Mouse (Mus musculus) urinary bladder, postnatal 25 days (tissue): ENCODE data around the gene Ndufb7.
"Not testable (repeated sequence)": the region's sequence is repeated elsewhere in the genome, so short reads cannot be mapped to it uniquely, and the experiment has no call there.

ENCODE experiments used
- DNase-seq: peaks from one replicate; pipeline ENCODE4 v3.0.0; 2022; ENCODE audit warnings: low spot score

Gene Ndufb7

DNA sequence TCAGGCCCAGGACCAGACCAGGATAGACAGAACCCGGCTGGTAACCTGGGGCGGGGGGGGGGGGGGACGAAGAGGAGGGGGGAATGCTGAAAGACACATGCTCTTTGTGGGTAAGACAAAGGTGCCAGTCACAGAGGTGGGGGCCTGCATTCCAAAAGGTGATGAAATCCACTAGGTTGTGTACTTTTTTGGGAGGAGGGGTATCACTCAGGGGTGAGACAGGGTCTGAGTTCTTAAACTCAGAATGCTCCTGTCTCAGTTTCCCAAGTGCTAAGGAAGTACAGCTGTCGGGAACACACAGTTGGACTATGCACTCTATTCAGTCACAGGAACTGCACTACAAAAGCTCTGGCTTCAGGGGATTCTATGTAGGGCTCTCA lies 10.0 kb downstream of the Ndufb7 start:
- DNase-seq: no peak

DNA sequence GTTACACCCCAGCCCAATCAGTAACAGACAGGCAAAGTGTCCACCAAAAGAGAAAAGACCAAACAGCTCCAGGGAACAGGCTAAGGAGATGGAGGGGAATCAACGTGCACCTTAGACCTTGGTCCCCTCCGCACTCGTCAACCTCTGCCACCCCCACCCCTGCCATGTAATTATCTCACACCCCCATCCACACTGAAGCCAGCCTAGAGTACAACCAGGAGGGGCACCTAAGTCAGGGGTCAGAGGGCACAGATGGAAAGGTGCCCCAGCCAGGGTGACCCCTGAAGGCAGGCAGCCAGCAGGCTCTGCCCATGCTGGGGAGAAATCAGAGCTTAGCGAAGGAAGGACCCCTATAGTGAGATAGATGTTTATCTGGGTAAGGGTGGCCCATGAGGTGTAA lies 10.4 kb downstream of the Ndufb7 start:
- no peak for DNase-seq

DNA sequence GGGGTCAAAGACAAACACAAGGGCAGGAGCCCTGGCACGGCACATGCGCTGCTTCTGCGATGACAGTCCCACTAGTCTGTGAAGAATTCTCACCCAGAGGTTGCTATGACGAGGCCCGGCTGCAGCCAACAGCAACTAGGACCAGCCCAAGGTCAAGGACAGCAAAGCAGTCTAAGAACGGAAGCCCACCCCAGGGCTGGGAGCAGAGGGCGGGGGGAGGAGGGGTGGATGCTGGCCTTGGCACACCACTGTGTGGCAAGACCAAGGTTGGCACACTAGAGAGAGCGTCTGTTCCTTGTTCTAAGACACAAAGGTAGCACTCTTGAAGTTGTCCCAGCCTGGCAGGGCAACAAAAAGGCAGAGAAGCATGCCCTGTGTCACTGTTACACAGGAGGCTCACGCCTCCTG lies 10.9 kb downstream of the Ndufb7 start:
- DNase-seq: no peak

DNA sequence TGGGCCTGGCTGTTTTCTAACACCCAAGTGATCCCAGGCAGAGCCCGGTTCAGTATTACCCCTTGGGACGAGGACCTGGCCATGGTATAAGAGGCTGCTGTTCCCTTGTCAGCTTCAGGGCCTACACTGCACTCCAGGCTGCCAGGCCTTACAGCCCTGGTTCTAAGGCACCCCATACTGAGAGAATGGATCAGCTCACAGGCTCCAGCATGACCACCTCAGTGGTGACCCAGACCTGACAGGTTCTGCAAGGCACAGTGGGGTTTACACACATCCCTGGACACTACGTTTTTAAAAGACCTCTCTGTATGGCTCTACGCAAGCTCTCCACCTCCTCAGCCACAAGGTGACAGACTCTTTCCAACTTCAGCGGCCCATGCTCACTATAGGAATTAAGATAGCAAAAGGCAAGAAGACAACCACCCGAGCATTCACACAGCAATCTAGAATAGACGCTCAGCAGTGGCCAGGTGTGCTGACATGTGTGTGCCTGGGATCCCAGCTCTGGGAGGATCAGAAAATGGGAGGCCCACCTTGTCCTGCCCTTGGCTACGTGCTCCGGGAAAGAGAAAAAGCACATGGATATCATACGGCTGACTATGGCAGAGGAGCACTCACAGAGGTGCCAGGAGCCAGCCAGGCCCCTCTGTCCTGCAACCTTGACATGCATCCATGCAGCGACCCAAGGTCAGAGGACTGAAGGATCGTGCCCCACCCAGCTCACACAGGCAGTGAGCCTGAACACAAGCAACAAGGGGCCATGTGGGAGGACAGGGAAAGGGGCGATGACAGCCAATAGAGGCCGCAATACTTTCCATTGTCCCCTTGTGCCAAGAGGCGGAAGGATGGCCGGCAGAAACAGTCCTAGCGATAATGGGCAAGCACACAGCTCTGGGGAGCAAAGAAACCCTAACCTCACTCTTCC lies 11.9 kb downstream of the Ndufb7 start:
- DNase-seq: peak; percentile 6

DNA sequence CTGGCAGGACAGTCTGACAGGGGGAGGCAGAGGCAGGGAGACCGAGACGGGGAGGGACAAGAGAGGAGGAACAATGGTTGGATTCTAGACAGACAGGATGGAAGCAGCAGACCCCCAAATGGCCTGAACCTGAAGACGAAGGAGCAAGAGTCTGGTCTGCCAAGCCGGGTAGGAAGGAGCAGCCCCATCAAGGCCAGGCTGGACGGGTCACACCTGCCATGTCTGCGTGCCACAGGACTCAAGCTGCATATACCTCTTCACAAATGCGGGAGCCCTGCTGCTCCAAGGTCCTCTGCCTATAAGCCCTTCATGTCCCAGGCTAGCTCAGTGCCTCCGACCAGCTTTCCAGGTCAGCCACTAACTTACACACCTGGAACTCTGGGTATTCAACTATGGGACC lies 13.2 kb downstream of the Ndufb7 start:
- DNase-seq: no peak

DNA sequence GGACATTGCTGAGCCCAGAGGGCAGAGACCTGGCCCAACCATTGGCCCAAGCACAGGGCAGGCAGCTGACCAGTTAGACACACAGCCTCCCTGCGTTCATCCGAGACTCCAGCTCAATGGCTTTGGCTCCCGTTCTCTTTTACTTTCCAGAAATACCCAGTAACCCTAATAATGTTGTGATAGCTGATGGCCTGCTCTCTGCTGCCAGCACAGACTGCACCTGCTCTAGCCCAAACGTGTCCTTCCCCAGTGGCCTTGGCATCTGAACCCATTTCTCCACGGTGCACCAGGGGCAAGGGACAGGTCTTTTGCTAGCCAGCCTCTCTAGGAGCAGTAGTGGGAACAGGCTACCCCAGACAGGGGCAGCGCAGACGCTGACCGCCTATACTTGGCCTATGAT lies 14.4 kb downstream of the Ndufb7 start:
- no peak for DNase-seq

DNA sequence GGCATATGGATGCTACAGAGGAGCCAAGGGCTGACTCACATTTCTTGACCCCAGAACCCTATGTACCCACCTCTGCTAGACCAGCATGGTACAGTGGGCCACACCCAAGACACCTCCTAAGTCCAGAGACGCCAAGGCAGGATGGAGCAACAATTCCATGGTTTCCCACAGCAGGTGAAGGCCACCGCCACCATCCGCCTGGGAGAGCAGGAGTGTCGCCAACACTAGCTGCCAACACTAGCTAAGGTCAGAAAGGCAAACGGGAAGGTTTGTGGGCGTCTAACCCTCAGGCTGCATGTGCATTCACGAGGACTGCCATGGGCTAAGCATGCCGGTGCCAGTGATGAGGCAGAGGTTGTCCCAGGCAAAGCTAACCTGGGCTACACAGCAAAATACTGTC lies 15.8 kb downstream of the Ndufb7 start:
- DNase-seq: no peak

DNA sequence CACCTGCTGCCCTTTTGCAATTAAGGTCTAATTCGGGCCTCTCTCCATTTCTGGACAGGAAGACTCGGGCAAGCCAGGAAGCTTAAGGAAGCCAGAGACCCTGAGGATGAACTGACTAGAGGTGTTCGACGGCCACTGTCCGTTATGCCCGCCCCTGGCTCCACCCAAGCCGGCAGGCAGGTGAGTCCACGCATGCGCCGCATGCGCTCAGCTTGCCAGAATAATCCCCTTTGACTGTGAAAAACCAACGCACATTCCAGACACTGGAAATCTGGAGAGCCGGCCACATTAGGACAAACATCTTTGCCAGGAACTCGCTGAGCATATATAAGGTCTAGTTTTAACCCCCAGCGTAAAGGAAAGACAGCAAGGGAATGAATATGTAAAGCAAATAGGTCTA lies 16.8 kb downstream of the Ndufb7 start:
- no peak for DNase-seq

DNA sequence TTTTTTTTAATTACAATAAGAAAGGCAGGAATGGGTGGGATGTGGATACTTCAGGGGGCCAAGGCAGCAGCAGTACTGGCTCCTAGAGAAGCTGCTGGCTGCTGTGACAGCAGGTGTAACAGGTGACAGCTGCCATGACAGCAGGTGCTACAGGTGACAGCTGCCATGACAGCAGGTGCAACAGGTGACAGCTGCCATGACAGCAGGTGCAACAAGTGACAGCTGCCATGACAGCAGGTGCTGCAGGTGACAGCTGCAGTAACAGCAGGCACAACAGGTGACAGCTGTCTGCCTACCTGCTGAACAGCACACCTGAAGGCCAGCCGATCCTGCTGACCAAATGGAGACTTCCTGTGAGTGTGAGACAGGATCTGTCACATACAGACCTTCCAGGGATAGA lies 18.3 kb downstream of the Ndufb7 start:
- DNase-seq: no peak

DNA sequence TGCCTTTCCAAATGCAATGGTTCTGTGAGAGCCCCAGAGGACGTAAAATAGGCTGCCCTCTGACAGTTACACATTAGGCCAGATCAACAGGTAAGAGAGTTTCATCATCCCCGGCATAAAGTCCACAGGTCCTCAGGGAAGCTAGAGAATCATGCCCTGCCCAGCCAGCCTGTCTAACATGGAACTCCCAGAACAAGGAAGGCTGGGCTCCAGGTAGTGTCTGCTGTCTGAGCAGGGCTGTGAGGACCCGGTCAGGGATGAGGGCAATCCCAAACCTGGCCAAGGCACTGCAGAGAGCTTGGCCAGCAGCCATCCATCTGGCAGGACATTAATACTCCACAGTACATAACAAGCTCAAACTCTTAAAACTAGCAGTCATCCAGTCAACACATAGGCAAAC lies 18.9 kb downstream of the Ndufb7 start:
- no peak for DNase-seq

DNA sequence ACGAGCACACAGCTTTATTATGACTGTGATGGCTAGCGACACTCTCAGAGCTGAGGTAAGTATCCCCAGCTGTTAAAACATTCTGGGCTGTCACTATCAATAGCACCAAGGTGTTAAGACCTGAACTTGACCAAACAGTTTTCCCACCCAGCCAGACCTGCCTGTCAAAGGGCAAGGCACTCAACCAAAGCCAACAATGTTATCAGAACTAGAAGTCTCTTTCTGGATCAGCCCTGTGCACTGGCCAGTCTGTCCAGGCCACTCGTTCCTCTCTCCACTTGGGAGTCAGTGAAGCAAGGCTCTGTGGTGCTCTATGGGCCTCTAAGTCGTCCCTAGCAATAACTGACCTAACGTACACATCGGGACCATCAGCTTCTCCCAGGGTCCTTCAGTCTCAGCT lies 21.2 kb downstream of the Ndufb7 start:
- no peak for DNase-seq

DNA sequence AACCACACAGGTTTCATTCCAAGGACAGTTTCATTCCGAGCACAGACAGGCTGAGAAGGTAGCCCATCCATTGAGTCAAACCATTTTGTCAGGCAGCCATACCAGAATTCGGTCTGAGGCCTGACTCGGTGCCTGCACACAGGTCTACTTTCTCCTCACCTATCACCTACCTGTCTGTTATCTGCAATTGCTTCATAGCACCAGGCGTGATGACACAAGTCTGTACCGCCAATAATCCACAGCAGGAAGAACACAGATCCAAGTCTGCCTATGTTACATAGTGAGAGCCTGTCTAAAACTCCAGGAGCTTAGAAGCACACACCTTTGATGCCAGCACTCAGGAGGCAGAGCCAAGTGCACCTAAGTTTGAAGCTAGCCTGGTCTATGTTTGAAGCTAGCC lies 22.4 kb downstream of the Ndufb7 start:
- no peak for DNase-seq

DNA sequence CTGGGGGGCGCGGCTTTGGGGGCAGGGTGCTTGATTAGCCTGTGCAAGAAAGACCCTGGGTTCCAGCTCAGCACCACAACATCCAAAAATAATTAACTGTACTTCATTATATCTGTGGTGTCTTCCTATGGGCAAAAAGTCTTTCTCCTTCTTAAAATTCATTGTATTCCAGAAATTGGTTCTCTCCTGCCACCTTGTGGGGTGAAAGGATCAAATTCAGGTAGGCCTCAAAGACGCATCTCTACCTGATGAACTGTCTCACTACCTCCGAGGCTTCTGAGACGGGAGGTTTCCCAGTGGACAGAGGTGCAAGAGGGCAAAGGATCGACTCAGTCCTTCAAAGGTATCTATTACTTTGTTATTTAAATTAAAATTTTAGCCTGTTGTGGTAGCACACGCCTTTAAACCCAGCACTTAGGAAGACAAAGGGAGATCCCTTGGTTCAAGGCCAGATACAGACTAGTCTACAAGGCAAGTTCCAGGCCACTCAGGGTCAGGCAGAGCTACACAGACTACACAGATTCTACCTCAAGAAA lies 24.1 kb downstream of the Ndufb7 start:
- no peak for DNase-seq

DNA sequence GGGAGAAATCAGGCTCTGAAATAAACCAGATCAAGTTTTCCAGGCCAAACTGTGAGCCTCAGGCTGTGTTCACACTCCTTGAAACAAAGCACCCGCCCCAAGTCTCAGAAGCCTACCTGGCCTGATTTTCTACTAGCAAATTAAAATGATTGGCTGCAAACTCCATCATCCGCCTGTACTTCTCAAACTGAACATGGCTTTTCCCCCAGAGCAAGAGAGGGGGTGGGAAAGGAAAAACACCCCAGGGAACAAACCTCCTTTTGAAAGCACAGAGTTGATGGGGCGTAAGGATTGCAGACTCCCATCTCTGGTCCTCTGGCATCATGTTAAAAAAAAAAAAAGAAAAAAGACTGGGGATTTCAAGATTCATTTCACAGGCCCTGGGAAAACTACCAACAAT lies 26.2 kb downstream of the Ndufb7 start:
- DNase-seq: no peak

DNA sequence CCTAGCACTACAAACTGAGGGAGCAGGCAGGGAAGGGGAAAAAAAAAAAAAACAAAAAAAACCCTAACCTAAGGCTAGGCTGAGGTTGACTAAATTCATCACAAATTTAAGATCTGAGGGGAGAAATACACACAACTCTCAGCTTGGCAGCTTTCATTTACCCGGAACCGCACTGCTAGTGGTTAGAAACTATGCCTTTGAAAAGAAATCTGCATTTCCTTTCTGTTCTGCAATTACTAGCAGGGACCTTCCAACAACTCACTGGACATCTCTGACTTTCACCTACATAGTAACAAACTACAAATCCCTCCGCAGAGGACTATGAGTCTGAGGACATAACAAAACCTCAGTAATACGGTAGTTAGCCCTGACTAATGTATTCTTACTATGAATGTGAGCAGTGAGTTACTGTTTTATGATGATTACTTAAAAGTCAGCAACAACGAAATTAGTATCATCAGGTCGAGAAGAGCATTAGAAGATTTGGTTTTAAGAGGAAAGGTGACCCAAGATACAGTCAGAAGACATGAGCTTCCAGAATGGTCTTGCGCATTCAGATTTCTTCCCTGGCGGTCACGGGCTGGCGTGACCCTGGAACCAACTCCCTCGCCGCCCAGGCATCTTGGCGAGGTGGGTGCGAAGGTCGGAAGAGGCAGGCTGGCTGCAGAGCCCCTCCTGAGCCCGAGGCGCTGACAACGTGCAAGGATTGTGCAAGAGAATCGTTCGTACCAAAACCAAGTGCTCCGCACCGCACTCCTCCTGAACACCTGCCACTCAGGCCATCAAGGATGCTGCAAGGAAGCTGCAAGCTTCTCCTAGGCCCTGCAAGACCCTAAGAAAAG lies 27.1 kb downstream of the Ndufb7 start:
- DNase-seq: no peak

DNA sequence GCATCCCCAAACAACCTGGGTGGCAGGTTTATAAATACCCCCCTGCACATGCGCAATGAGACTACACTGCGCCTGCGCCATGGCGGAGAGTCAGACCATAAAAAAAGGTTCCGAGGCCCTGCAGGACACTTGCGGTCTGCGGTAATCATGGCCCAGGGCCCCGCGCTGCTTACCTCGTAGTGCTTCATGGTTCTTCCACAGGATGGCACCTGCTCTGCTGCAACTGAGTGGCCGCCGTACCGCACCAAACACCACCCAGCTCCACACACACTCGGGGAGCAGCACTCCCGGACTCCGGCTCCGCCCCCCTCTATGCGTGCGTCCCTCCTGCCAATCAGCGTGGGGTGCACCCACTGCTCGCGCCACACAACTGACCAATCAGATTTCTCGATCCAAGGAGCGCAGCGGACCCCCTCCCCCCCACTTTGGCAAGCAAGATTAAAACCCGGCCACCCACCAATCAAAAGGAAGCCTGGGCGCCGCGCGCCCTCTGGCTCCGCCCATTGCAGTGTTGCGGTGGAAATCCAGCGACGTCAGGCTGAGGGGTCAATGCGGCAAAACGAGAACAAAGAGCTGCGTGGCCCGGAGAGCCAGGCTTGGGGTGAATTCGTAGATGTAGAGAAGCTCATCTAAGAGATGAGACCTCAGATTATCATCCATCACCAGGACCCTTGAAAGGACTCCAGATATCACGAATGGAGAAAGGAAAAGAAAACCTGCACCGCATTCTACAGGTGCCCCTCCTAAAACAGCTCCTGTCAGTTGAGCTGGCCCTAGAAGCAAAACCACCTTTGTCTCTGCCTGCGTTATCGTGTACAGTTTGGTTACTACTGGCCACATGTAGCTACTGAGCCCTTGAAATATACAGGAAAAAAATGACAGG lies 27.9 kb downstream of the Ndufb7 start:
- DNase-seq: peak; percentile 89

DNA sequence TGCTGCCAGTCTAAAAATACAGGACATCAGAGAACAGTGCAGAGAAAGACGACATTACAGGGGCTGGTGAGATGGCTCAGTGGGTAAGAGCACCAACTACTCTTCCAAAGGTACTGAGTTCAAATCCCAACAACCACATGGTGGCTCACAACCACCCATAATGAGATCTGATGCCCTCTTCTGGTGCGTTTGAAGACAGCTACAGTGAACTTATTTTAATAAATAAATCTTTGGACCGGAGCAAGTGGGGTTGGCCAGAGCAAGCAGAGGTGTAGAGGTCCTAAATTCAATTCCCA lies 28.5 kb downstream of the Ndufb7 start:
- not testable (repeated sequence) for DNase-seq

DNA sequence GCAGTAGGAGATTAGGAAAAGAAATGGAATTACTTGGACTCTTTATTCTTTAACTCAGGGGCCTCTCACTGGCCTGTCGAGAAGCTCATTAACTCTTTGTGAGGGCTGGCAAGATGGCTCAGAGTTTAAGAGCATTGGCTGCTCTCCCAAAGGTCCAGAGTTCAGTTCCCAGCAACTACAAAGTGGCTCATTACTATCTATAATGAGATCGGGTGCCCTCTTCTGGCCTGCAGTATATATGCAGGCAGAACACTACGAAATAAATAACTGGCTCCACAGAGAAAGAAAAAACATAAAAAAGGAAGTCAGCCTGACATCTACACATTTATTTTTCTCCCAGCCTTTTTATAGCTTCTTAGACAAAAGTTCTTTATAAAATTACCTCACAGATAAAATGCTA lies 29.9 kb downstream of the Ndufb7 start:
- DNase-seq: no peak

DNA sequence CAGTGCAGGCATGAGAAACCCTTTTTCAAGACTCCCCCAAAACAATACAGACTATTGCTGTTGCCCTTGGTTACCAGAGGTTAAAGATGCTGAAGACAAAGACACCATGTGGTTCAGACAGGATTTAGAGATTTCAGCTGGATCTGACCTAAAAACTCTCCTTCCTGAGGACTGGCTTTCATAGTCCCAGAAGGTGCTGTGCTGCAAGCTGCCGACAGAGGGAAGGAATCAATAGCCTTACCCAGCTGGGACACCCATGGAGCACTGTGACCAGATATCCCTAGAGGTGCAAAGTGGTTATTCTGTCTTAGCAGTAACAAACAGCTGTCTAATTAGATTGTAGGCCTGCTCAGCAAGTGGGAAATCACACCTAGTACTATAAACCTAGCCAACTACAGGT lies 31.7 kb downstream of the Ndufb7 start:
- DNase-seq: no peak

DNA sequence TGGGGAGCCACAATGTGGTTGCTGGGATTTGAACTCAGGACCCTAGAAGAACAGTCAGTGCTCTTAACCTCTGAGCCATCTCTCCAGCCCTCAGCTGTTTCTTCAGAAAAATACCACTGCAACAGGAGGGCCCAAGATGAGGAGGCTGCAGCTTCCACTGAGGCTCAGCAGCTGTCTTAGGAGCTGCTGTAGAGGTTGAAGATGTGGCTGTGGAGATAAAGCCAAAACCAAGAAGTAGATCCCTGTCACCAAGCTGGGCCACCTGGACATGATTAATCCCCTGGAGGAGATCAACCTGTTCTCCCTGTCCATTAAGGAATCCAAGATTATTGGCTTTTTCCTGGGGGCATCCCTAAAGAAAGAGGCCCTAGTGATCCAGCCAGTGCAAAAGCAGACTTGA lies 33.3 kb downstream of the Ndufb7 start:
- DNase-seq: no peak

DNA sequence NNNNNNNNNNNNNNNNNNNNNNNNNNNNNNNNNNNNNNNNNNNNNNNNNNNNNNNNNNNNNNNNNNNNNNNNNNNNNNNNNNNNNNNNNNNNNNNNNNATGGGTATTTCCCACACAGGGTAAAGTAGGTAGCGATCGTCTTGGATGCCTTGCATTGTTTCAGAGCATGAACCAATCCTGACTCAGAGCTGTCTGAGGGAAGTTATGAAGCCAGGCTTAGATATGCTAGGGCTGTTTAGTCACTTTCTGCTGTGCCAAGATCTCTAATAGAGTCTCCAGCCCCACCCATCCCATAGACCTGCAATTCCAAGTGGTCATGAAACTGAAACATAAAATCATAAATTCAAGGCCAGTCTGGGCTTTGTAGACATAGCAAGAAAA lies 36.2 kb downstream of the Ndufb7 start:
- DNase-seq: no peak

DNA sequence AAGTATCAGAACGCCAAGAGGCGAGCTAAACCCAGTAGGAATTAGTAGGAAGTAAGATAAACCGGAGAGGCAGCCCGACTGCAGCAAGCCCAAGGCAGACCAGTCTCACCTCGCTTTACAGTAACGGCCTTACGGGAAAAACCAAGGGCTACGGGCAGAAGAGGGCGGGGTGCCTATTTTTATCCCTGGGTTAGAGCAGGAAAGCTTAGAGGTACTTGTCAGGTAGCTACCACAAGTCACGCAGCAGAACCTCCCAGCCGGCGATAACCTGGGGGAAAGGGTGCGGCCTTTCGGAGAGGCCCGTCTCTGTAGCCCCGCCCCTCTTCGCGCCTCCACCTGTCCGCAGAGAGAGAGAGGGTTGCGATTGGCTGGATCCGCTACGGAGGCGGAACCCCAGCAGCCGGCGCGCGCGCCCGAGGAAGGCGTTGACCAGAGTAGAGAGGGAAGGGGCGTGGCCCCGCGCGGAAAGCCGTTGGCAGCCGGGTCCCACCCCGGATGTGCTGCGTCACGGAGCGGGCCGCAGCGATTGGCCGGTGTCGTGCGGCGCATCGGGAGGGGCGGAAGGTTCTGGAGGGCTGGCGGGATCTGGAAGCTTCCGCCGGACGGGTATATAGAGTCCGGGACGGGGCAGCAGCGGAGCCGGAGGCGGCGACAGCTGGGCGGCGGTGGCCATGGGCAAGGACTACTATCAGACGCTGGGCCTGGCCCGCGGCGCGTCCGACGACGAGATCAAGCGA lies 41.4 kb downstream of the Ndufb7 start, which contains the start of the genes Tecr and Dnajb1:
TSS of gene Tecr (minus strand) at position 311 of the 737 bp plus-strand sequence.
TSS of gene Dnajb1 (plus strand) at position 533 of the 737 bp plus-strand sequence.
- peak; percentile 99 for DNase-seq
